Mouse (Mus musculus) cerebellum, adult 8-10 months (tissue): Measurements from ENCODE around the gene Chtf18.
"Not testable (repeated sequence)": the region's sequence is repeated elsewhere in the genome, so short reads cannot be mapped to it uniquely, and the experiment has no call there.

Experiments
- DNase-seq: peaks from one replicate; pipeline ENCODE4 v3.0.0; 2022

Chtf18 gene

DNA sequence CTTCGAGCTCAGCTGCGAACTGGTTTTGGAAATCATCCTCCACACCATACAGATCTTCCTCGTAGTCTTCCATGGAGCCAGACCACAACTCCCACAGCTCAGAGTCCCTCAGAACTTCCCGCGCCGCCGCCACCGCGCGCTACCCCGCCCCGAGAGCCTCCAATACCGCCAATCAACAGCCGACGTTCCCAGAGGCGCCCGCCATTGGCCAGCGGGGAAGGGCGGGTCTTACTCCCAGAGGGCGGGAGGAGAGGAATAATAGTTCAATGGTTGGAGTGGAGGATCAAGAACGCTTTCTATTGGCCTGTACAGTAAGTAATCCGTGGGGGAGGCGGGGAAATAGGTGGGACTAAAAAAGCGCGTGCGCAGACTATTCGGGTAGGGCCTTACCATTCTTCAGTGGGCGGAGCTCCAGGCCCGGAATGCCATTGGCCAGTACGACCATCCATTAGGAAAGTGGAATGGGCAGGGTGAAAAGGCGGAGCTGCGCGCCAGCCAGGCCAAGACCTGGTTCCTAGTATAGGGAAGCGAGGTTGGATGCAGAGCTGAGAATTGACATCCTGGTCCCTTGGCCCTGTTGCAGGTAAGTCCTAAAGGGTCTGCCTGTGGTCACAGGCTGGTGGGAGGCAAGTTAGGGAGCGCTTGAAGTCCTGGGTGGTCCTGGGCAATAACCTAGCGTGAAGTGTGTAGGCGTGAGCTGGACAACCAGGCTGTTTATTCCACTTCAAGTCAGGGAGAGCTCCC lies at the start of gene Chtf18, which contains the start of gene Rpusd1:
Gene Chtf18, minus strand, starts transcription at position 155 of the 744 bp plus-strand sequence.
Gene Rpusd1, plus strand, starts transcription at position 406 of the 744 bp plus-strand sequence.
- peak; percentile 99 for DNase-seq

DNA sequence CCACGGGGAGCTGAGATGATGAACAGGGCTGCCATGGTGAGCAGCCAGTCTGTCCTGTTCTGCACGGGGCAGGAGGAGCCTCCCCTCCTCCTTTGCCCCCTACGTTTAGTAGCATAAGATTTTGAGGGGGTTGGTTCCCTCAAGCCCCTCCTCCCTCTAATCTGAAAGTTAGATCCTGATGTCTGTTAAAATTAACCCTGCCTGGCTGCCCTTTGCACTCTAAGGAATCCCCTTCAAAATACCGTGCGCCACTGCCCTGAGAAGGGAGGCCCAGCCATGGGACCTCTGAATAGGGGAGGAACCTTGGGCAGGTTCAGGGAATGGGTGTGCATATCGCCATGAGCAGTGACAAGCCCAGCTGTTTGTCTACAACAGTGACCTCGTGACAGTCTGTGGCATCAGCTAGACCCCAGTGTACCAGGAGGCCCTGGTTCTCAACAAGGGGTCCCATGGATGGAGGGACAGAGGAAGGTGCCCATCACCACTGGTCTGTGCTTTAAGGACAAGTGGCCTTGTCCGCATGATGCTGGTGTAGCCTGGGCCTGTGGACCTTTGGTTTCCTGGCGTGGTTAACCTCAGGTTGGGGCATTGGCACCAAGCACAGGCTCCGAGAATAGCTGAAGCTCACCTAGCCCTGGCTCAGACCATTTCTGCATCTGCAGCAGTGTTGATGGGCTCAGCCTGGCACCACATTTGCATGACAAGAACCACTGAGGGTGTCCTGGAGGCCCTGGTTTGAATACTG lies 48.3 kb upstream of the Chtf18 start:
- DNase-seq: peak; percentile 14

DNA sequence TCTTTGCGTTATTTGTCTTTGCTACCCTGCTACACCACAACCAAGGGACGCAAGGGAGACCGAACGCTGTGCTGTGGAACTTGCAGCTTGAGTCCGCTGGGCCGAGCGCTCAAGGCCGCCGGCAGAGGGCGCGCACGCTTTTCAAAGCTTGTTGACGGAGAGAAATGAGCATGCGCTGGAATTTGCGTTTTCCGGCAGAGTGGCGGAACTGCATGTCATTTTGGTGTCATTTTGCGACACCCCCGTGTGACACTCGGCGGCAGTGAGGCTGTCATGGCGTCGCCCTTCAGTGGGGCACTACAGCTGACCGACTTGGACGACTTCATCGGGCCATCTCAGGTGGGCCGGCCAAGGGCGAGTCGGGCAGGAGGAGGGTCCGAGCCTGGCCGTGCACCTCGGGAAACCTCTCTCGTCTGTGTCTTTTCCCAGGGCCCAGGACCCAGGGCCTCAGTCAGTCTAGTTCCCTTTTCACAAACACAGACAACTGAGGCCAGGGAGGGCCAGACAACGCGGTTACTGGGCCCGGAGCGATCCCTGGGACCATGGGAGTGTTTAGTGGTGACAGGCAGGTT lies 46.4 kb upstream of the Chtf18 start, which contains the start of gene Narfl:
Gene Narfl, plus strand, starts transcription at position 228 of the 572 bp plus-strand sequence.
- peak; percentile 99 for DNase-seq

DNA sequence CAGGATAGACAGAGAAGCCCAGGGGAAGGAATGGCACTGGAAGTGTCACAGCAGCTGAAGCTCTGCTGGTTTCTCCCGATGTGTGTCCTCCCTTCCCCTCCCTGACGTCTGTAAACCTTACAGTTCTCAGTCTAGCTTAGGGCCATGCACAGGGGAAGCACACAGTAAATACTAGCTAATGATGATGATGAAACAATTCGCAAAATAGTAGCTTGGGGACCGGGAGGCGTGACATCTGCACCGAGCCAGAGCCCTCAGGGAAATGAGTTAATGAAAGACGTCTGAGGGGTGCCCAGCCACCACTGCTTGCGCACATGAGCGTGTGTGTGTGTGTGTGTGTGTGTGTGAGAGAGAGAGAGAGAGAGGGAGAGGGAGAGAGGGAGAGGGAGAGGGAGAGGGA lies 42.1 kb upstream of the Chtf18 start:
- DNase-seq: no peak

DNA sequence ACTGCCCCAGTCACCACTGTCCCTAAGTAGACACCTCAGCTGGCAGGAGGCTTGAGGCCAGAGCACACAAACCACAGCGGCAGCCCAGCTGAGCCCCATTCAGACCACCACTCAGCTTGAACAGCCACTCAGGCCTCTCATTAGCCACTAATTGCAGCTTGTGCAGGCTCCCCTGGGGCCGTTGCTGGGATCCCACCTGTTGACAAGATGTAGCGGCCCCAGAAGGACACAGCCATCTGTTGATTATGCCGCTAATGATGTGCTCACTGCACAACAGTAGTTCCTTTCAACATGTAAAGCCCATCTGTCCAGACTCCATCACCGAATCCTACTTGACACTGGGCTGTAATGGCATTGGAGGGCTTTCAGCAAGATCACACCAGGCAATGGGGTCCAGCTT lies 38.7 kb upstream of the Chtf18 start:
- DNase-seq: no peak

DNA sequence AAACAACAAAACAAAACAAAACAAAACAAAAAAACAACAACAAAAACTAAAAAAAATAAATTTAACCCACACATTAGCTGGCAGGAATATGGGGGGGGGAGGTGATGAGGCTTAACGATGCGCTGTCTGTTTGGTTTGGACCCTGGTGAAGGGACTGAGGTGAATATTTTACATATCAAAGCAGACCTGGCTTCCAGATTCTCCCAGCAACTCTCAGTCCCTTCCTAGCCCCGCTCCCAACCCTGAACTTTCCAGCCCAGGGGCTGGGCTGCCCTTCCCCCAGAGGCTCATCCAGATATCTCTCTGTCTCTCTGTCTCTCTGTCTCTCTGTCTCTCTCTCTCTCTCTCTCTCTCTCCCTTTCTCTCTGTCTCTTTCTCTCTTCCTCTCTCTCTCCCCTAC lies 35.4 kb upstream of the Chtf18 start:
- DNase-seq: no peak

DNA sequence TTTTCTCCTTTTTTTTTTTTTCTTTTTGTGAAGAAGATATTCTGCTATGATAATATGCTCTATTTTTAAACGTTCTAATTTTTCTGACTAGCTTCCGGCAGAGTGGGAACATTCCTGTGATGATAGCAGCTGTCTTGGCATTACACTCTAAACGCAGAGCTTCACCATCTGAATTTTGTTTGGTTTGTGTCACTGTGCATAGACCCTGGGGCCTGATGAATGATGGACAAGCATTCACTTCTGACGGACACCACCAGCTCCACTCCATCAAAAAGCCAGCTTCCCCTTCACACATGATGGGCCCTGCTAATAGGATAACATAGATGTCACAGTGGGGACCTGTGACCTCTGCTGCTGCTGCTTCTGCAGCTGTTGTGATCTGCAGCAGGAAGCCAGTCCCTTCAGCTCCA lies 34.3 kb upstream of the Chtf18 start:
- no peak for DNase-seq

DNA sequence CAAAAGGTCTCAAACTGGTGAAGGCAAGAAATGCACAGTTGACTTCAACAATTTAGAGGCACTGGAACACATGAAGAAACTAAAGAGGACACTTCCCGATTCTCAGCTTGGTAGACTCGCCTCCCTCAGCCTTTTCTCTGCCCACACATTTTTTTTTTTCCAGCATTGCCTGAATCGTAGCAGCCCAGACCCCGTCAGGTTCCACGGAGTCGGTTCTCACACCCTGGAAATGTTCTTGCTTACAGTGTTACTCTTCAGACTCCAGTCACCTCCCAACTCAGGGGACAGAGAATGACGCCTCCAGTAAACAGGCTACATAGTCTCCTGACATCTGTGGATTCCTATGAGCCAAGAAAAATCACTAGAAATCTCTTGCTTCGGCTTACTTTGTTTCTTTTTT lies 32.9 kb upstream of the Chtf18 start:
- DNase-seq: no peak

DNA sequence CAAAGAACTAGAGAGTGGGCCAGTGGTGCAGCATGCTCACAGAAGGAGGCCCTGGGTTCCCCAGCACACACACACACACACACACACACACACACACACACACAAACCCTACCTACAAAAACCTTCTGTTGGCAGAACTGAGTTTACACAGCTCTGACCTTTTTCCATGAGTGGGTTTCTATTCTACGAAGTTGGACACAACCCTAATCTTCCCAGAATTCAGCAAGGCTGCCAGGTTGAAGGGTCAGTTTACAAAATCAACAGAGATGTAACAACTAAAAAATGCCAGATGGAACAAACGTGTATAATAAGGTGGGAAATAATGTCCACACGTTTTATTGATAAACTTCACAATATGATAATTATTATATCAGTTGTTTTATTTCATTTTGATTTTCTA lies 30.5 kb upstream of the Chtf18 start:
- DNase-seq: no peak

DNA sequence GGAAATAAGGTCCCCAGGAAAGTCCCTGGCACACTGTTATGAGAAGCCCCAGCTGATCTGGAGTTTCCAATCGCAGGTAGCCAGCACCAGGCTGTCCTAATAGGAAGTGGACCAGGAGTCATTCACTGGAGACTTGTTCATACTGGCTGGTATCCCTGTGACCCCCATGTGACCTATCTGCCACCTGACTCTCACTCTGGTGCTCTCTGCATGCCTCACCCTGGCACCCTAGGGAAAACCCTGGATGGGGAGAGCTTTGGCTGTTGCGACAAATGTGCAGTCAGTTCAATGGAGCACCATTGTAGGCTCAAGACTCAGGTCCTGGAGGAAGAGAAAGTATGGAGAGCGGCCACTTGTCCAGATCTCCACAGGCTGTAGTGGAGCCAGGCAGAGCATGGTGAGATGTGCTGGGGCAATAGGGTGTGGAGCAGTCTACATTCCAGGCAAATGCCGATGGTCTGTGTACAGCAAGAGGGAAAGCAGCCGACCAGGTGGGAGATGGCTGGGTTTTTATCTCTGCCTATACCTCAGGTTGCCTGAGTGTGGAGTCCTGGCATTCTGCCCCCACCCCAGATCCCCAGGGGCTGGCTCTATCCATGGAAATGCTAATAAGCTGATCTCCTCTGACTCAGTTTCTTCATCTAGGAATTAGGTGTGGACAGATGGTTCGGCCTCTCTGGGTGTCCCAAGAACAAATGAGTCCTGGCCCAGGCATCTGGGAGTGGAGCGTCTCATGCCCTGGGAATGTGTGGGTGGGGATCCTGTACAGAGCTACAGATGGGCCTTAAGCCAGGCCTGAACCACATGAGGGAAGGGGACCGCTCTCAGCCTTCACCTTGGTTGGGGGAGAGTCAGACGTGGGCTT lies 29.4 kb upstream of the Chtf18 start:
- no peak for DNase-seq

DNA sequence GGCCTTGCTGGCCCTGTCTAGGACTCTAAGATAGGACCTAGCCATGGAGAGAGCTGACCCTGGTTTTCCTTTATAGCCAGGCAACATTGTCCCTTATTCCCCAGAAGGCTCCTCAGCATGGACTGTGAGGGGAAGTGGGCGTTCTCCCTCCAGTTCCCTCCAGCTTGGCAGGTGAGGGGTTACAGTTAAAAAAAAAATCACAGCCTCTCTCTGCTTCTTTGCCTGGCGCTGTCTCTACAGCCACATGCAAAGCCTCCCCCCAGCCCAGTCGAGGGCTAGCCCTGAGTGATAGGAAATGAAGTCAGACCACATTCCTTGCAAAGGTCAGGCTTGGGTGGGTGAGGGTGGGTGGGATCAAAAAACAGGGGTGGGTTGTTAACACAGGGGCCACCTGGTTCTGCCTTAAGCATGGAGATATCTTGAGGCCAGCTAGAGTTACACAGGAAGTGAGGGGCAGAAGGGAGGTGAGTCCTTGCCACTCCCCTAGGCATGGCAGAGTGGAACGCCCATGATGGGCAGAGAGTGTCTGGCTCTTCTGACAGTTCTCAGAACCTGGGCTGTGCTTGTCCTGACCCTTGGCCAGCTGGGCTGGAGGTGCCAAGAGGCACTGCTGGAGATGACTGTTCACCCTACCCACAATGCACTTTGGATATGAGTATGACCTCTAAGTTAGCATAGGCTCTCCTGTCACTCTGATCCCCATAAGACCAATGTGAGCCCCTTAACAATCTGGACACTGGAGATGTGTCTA lies 28.6 kb upstream of the Chtf18 start:
- no peak for DNase-seq

DNA sequence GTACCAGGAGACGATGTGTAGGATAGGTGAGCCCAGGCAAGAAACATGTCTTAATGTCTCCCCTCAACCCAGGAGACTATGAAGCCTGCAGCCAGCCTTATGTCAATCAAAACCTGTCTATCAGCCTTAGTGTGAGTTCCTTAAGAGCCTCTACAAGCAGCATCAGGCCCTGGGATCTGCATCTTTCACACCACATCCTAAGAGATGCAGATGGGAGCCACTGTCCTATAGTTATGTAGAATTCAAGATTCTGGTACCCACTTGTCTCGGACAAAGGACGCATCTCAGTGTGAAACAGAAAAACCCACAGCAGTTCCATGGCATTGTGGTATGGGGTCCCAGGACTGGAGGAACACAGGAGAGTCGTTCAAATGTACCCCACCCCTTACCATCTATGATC lies 27.9 kb upstream of the Chtf18 start:
- no peak for DNase-seq

DNA sequence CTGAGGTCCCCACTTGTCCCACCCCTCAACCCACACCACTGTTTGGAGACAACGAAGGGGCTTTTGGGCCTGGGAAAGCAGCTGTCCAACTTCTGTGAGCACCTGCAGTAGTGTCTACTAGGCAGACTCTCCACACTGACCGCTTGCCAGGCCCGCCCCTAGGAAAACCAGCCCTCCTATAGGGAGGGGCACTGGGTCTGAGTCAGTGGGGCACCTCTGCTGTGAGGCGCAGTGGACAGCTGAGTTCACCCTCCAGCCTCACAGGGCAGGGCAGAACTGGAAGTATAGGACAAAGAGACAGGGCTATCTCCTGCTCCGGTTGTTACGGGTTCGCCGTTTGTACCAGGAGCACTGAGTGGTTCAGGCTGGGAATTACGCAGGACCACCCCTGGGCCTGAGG lies 27.0 kb upstream of the Chtf18 start, which contains the start of gene Msln:
Gene Msln, minus strand, starts transcription at position 138 of the 400 bp plus-strand sequence.
- no peak for DNase-seq

DNA sequence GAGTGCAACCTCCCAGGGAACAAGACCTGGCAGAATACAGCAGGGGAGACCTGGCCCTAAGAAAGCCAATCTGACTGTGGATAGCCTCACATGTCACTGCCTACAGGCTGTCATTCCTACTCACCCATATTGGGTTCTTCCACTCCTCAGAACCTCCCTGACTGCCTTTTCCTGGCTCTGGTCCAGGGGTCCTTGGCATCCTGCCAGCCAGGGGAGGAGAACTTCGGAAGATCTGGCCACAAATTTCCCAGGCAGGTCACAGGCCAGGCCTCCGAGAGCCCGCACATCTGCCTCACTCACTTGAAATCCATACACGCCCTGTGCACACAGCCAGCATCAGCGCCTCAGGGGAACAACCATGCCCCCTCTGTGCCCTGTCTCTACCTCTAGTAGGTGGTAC lies 24.2 kb upstream of the Chtf18 start:
- DNase-seq: no peak

DNA sequence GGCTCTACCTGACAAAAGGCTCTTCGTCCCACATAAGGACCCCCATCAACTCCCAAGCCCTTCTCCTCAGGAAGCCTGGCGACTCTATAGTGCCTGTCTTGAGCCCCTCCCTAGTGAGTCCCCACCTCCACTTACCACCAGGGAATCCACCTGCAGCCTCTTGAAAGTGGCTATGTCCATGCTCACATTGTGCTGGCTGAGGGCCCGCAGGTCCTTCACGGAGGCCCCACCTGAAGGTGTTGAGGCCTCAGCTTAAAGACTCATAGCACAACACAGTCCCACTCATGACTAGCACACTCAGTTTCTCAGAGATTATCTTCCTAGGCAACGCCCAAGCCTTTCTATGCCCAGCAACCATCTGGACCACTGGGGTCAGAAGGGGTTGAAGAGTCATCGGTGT lies 22.1 kb upstream of the Chtf18 start:
- DNase-seq: no peak

DNA sequence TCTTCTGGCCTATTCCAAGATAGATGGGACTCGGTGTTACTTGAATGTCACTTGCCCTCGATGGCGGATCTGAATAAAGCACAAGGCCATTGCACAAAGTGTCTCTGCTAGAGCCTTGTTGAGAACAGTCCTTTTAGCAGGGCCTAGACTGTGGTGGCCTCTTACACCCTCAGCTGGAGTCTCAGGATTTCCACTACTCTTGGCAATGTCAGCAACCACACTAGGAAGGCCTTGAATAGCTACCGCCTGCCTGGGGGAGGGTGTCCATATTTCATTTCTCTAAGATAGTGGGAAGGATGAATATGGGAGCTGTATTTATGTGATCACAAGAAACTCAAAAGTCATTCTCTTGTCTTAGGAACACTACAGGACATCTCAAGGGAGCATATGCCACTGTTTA lies 21.0 kb upstream of the Chtf18 start:
- DNase-seq: no peak

DNA sequence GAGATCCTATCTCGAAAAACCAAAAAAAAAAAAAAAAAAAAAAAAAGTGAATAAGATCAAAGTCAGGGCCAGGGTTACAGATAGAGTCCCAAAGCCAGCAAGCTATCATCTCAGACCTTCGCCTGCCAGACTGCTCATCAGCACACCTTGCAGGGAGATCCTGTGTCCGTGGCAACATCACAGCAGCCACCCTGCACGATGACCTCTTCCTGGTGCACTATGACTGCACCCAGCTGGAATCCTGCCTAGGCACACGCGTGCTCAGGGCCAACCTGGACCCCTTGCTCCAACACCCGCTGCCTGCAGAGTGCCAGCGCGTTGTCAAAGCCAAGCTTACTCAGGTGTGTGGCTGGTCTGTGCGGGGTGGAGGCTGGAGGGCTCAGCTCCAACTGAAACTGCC lies 17.1 kb upstream of the Chtf18 start:
- no peak for DNase-seq

DNA sequence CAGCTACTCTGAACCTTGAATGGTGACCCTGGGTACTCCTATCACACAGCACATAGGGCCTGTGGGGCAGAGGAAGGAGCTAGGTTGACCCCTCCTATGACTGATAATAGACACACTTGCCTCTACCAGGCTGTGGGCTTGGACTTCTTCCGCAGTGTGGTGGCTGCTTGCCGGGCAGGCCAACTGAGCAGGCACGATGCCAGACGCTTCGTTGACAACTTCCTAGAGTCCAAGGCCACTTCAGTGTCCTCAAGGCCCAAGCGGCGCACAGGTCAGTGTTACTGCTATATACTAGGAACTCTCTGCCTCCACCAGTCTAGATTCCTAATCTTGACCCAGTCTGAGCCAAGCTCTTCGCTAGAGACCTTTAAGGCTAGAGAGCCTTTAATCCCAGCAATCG lies 16.6 kb upstream of the Chtf18 start:
- DNase-seq: no peak

DNA sequence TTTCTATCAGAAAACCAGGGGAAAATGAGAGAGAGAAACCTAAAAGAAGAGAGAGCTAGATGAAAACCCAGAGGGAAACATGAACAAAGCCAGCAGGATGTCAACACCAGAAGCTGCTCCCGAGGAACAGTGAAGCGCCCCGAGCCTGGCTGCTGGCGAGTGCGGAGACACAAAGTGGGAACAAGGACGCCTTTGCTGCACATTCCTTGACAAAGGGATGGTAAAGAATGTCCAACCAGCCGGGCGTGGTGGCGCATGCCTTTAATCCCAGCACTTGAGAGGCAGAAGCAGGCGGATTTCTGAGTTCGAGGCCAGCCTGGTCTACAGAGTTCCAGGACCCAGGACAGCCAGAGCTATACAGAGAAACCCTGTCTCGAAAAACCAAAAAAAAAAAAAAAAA lies 14.3 kb upstream of the Chtf18 start:
- not testable (repeated sequence) for DNase-seq

DNA sequence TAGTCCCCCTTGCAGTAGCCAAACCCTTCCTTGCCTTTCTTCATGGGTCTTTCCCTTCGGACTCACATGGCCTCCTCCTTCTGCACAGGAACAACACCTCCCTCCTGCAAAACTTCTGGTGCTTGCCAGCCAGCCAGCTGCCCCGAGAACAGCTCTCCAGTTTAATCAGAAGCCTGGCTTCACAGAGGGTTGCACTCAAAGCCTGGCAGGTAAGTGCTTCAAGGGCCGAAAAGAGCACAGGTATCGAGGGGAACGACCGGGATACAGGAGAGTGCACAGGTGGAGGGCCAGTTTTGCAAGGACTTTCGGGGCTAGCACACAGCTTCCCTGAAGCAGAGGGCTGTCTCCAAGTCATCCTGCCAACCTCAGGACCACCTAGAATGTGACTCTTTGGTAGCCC lies 11.6 kb upstream of the Chtf18 start:
- DNase-seq: no peak

DNA sequence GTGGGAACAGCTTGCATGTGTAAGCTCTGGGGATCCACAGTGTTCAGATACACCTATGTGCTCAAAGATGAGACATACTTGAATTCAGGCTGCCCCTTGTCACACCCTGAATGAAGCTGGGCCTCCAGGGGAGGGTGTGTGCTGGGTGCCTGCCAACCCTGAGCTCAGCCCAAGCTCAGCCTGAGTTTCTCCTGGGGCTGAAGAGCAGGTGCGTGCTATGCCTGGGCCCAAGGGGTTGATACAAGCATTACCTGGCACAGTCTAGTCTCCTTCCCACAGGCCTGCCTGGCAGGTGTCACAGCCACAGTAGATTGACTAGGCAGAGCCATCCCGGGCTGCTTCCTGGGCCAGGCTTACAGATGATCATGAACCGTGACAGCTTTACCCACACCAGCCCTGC lies 8.5 kb upstream of the Chtf18 start, which contains the start of gene Mslnl:
Gene Mslnl, plus strand, starts transcription at position 298 of the 400 bp plus-strand sequence.
- no peak for DNase-seq

DNA sequence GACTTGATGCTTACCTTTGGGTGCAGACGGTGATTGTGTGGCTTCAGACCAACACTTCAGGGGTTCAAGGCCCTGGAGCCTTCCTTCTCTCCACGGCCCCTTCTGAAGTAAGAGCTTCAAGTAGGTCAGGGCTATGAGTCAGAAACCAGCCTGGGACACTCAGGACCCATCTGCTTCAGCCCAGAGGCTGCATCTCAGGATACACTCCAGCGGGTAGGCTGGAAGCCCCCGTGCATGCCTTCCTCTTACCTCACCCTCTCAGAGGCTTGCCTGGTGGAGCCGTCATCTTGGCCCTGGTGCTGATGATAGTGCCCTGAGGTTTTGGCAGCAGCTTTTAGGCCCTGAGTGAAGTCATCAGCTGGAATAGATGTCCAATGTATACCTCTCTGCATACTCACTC lies 8.0 kb upstream of the Chtf18 start:
- DNase-seq: no peak
